Mouse (Mus musculus): Measurements from ENCODE around the gene Olfr1392. TPM values are rescaled to one million over a fixed set of nuclear protein-coding genes. Genes with fewer than 3 reads are reported as not detected.
"Not testable (repeated sequence)": the region's sequence is repeated elsewhere in the genome, so short reads cannot be mapped to it uniquely, and the experiment has no call there.

Gene Olfr1392
- total RNA-seq, 2 experiments from 2014 or later: 0.11 TPM; not detected in 1

- DNase-seq: no peak
These were observed 33.0 kb upstream of the Olfr1392 start for GRCm38 (mm10) chr11:49252048-49252447.

- DNase-seq: no peak
These were observed 32.0 kb upstream of the Olfr1392 start for GRCm38 (mm10) chr11:49253035-49253434.

GRCm38 (mm10) chr11:49259296-49259695 lies 25.8 kb upstream of the Olfr1392 start:
- no peak for DNase-seq

- DNase-seq: no peak
These were observed 25.3 kb upstream of the Olfr1392 start for GRCm38 (mm10) chr11:49259829-49260228.

GRCm38 (mm10) chr11:49260598-49261312 lies 24.3 kb upstream of the Olfr1392 start:
- peak; percentile 86 for DNase-seq

- DNase-seq: no peak
These were observed 23.7 kb upstream of the Olfr1392 start for GRCm38 (mm10) chr11:49261313-49261855.

- DNase-seq: no peak
These were observed 22.8 kb upstream of the Olfr1392 start for GRCm38 (mm10) chr11:49262286-49262685.

- no peak for DNase-seq
These were observed 21.9 kb upstream of the Olfr1392 start for GRCm38 (mm10) chr11:49263149-49263548.

GRCm38 (mm10) chr11:49264081-49264480 lies 21.0 kb upstream of the Olfr1392 start:
- DNase-seq: no peak

- DNase-seq: no peak
These were observed 20.5 kb upstream of the Olfr1392 start for GRCm38 (mm10) chr11:49264622-49265021.

GRCm38 (mm10) chr11:49265101-49265500 lies 20.0 kb upstream of the Olfr1392 start:
- DNase-seq: no peak

- no peak for DNase-seq
These were observed 18.4 kb upstream of the Olfr1392 start for GRCm38 (mm10) chr11:49266671-49267070.

GRCm38 (mm10) chr11:49267316-49267715 lies 17.8 kb upstream of the Olfr1392 start:
- DNase-seq: no peak

GRCm38 (mm10) chr11:49267970-49268579 lies 17.0 kb upstream of the Olfr1392 start:
- DNase-seq: peak; percentile 42

GRCm38 (mm10) chr11:49269761-49270160 lies 15.3 kb upstream of the Olfr1392 start:
- DNase-seq: no peak

- DNase-seq: no peak
These were observed 14.7 kb upstream of the Olfr1392 start for GRCm38 (mm10) chr11:49270368-49270767.

GRCm38 (mm10) chr11:49271334-49271733 lies 13.7 kb upstream of the Olfr1392 start:
- peak; percentile 59 for DNase-seq

GRCm38 (mm10) chr11:49273834-49274519 lies 11.1 kb upstream of the Olfr1392 start:
- no peak for DNase-seq

- DNase-seq: no peak
These were observed 6.9 kb upstream of the Olfr1392 start, which contains the start of gene Olfr1393 for GRCm38 (mm10) chr11:49278222-49278621. Olfr1393 (plus strand) TSS chr11:49278304.

- DNase-seq: no peak
These were observed 2.2 kb downstream of the Olfr1392 start for GRCm38 (mm10) chr11:49287251-49287650.

GRCm38 (mm10) chr11:49292777-49293176 lies 7.7 kb downstream of the Olfr1392 start:
- DNase-seq: no peak

GRCm38 (mm10) chr11:49304441-49304840 lies 19.4 kb downstream of the Olfr1392 start, which contains the start of gene Olfr10:
Olfr10 (plus strand) TSS chr11:49304741.
- DNase-seq: no peak

- DNase-seq: not testable (repeated sequence)
These were observed 23.5 kb downstream of the Olfr1392 start for GRCm38 (mm10) chr11:49308547-49308946.

All from heart, postnatal 4 days (tissue).